Mouse (Mus musculus): Measurements from ENCODE around the gene Notch1.

GRCm38 (mm10) chr2:26424541-26424940 lies 91.9 kb downstream of the Notch1 start:
- TF ChIP-seq CTCF (IDR thresholded peaks at IDR 0.05; ENCODE audit: borderline replicate concordance, control insufficient read depth, extremely low read depth, insufficient read depth, low read length, poor library complexity) (no peak), POLR2A (IDR thresholded peaks at IDR 0.05; ENCODE audit: control insufficient read depth, extremely low read depth, insufficient read depth, low read length, poor library complexity) (no peak)
